Mouse (Mus musculus) lung, embryonic 15.5 days (tissue): Measurements from ENCODE around the gene Nfil3. TPM values are rescaled to one million over a fixed set of nuclear protein-coding genes. Genes with fewer than 3 reads are reported as not detected.

Experiments
- ATAC-seq: fragments of 200-750 bp; cut with Nextera tagmentation; 2 replicates; pipeline ENCODE4 v1.8.0; 2017; ENCODE audit warnings: moderate number of reproducible peaks, borderline replicate concordance; ENCODE audit not compliant: low FRiP score, low TSS enrichment; ENCODE audit errors: extremely low read depth
- H3K27ac ChIP-seq: fragments of 300-500 bp; sonication (generic); 2 replicates; pipeline ENCODE4 v1.5.1; 2015; ENCODE audit warnings: moderate library complexity, mild to moderate bottlenecking, inconsistent platforms
- H3K27me3 ChIP-seq: fragments of 300-500 bp; sonication (generic); 2 replicates; pipeline ENCODE4 v1.6.1; 2015; ENCODE audit warnings: inconsistent platforms
- H3K36me3 ChIP-seq: fragments of 300-500 bp; sonication (generic); 2 replicates; pipeline ENCODE4 v1.6.1; 2015; ENCODE audit warnings: inconsistent platforms
- H3K4me1 ChIP-seq: fragments of 300-500 bp; sonication (generic); 2 replicates; pipeline ENCODE4 v1.6.1; 2015; ENCODE audit warnings: inconsistent platforms
- H3K4me2 ChIP-seq: fragments of 300-500 bp; sonication (generic); 2 replicates; pipeline ENCODE4 v1.6.1; 2015; ENCODE audit warnings: inconsistent platforms, mild to moderate bottlenecking, moderate library complexity
- H3K4me3 ChIP-seq: fragments of 300-500 bp; sonication (generic); 2 replicates; pipeline ENCODE4 v1.5.1; 2015; ENCODE audit warnings: mild to moderate bottlenecking, inconsistent platforms
- H3K9ac ChIP-seq: fragments of 300-500 bp; sonication (generic); 2 replicates; pipeline ENCODE4 v1.6.1; 2015; ENCODE audit warnings: inconsistent platforms
- H3K9me3 ChIP-seq: fragments of 300-500 bp; sonication (generic); 2 replicates; pipeline ENCODE4 v1.6.1; 2016; ENCODE audit warnings: inconsistent platforms
- WGBS: fragments of 180-500 bp; shearing (Covaris S2); methylation state at CpG from one replicate; pipeline ENCODE4 v1.1.7; 2015; 5-methylcytosine and 5-hydroxymethylcytosine counted together
- polyA plus RNA-seq: library from polyadenylated mRNA; unstranded; fragments of >200 nt; fragmentation: Nextera tagmentation; extraction: Ambion mirVana; gene quantifications from 2 replicates; pipeline ENCODE4 v1.2.1, GENCODE M21; 2015

Gene Nfil3
- polyA plus RNA-seq, 1 experiment from 2014 or later: 21.8 TPM

- WGBS: 81% methylated on average over 3 of the region's 3 CpGs
- no peak for ATAC-seq
- Histone ChIP-seq H3K4me3 (no peak overlapping the region), H3K27ac (no peak overlapping the region), H3K36me3 (peaks cover 11% of the 10 kb centered on the region), H3K9me3 (no peaks in the 10 kb centered on the region), H3K9ac (no peak overlapping the region), H3K4me1 (peaks cover 19% of the 10 kb centered on the region), H3K4me2 (no peak overlapping the region), H3K27me3 (no peaks in the 10 kb centered on the region)
These were observed 8.2 kb downstream of the Nfil3 start for GRCm38 (mm10) chr13:52972626-52973025.

- Histone ChIP-seq H3K36me3 (peaks cover 26% of the 10 kb centered on the region), H3K4me2 (no peak overlapping the region), H3K4me1 (0 out of 2 replicates have a peak, but pooled peaks cover 5% of the 10 kb centered on the region), H3K9me3 (no peaks in the 10 kb centered on the region), H3K27me3 (no peaks in the 10 kb centered on the region), H3K4me3 (no peak overlapping the region), H3K27ac (no peak overlapping the region), H3K9ac (no peak overlapping the region)
- 80% methylated on average over 6 of the region's 6 CpGs for WGBS
- no peak for ATAC-seq
These were observed 10.0 kb downstream of the Nfil3 start for GRCm38 (mm10) chr13:52970876-52971275.

DNA sequence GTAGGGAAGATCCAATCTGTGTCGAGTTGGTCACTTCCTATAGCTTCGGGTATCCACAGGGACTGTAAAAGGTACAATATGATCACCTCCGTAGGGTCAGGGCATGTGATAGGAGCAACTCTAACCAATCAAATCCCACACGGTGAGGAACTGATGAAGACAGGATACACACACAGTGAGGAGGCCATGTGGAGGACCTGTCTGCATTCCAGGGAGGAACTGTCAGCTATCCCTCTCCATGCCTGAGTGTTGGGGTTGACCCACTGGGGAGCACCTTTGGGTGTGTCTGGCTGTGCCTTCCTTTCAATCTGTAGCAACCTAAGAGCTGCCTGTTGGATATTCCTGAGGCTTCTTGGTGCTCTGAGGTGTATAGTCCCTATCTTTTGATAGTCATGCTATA lies 18.0 kb downstream of the Nfil3 start:
- no peak overlapping the region for H3K4me2 ChIP-seq
- WGBS: 86% methylated on average over 4 of the region's 4 CpGs
- H3K36me3 ChIP-seq: peaks cover 25% of the 10 kb centered on the region
- H3K9me3 ChIP-seq: no peaks in the 10 kb centered on the region
- no peak overlapping the region for H3K9ac ChIP-seq
- ATAC-seq: no peak
- H3K27ac ChIP-seq: no peak overlapping the region
- H3K4me3 ChIP-seq: no peak overlapping the region
- no peaks in the 10 kb centered on the region for H3K27me3 ChIP-seq
- no peaks in the 10 kb centered on the region for H3K4me1 ChIP-seq

GRCm38 (mm10) chr13:52962361-52962760 lies 18.5 kb downstream of the Nfil3 start:
- Histone ChIP-seq H3K27ac (no peak overlapping the region), H3K36me3 (peaks cover 20% of the 10 kb centered on the region), H3K4me3 (no peak overlapping the region), H3K27me3 (no peaks in the 10 kb centered on the region), H3K9ac (no peak overlapping the region), H3K4me2 (no peak overlapping the region), H3K4me1 (no peaks in the 10 kb centered on the region), H3K9me3 (no peaks in the 10 kb centered on the region)
- WGBS: 83% methylated on average over 6 of the region's 6 CpGs
- no peak for ATAC-seq

- H3K36me3 ChIP-seq: no peaks in the 10 kb centered on the region
- WGBS: 85% methylated on average over 6 of the region's 6 CpGs
- H3K27me3 ChIP-seq: no peaks in the 10 kb centered on the region
- no peaks in the 10 kb centered on the region for H3K9me3 ChIP-seq
- H3K9ac ChIP-seq: no peak overlapping the region
- H3K4me3 ChIP-seq: no peak overlapping the region
- H3K27ac ChIP-seq: no peak overlapping the region
- no peak overlapping the region for H3K4me2 ChIP-seq
- no peak for ATAC-seq
- H3K4me1 ChIP-seq: no peaks in the 10 kb centered on the region
These were observed 26.9 kb downstream of the Nfil3 start for GRCm38 (mm10) chr13:52953779-52954553.

- WGBS: 85% methylated on average over 3 of the region's 3 CpGs
- no peaks in the 10 kb centered on the region for H3K36me3 ChIP-seq
These were observed 31.7 kb downstream of the Nfil3 start for GRCm38 (mm10) chr13:52949211-52949610.

GRCm38 (mm10) chr13:52947545-52947944 lies 33.3 kb downstream of the Nfil3 start:
- no peak overlapping the region for H3K9ac ChIP-seq
- no peak overlapping the region for H3K4me2 ChIP-seq
- no peak overlapping the region for H3K27ac ChIP-seq
- no peaks in the 10 kb centered on the region for H3K36me3 ChIP-seq
- no peak overlapping the region for H3K4me3 ChIP-seq
- no peak for ATAC-seq
- no peaks in the 10 kb centered on the region for H3K9me3 ChIP-seq
- no peaks in the 10 kb centered on the region for H3K27me3 ChIP-seq
- H3K4me1 ChIP-seq: peaks cover 5% of the 10 kb centered on the region; the same call in 1 of the 2 replicates
- 72% methylated on average over 4 of the region's 4 CpGs for WGBS

More at GRCm38 (mm10) chr13:52949211-52949610, 31.7 kb downstream of the Nfil3 start:
- Histone ChIP-seq H3K9me3 (no peaks in the 10 kb centered on the region), H3K27me3 (no peaks in the 10 kb centered on the region), H3K4me1 (peaks cover 5% of the 10 kb centered on the region; the same call in 1 of the 2 replicates), H3K4me2 (no peak overlapping the region), H3K9ac (no peak overlapping the region), H3K4me3 (no peak overlapping the region), H3K27ac (no peak overlapping the region)
- ATAC-seq: no peak

GRCm38 (mm10) chr13:52945769-52946168 lies 35.1 kb downstream of the Nfil3 start:
- H3K4me2 ChIP-seq: no peak overlapping the region
- ATAC-seq: no peak
- no peaks in the 10 kb centered on the region for H3K36me3 ChIP-seq
- H3K4me1 ChIP-seq: peaks cover 5% of the 10 kb centered on the region; the same call in 1 of the 2 replicates
- H3K9ac ChIP-seq: no peak overlapping the region
- no peaks in the 10 kb centered on the region for H3K27me3 ChIP-seq
- H3K4me3 ChIP-seq: no peak overlapping the region
- H3K9me3 ChIP-seq: no peaks in the 10 kb centered on the region
- H3K27ac ChIP-seq: no peak overlapping the region
- 46% methylated on average over 9 of the region's 9 CpGs for whole genome bisulfite sequencing

- H3K36me3 ChIP-seq: no peaks in the 10 kb centered on the region
- no peaks in the 10 kb centered on the region for H3K9me3 ChIP-seq
- no peak overlapping the region for H3K4me3 ChIP-seq
- H3K4me2 ChIP-seq: no peak overlapping the region
- no peak for ATAC-seq
- no peaks in the 10 kb centered on the region for H3K27me3 ChIP-seq
- H3K9ac ChIP-seq: no peak overlapping the region
- 28% methylated on average over 4 of the region's 4 CpGs for WGBS
- H3K4me1 ChIP-seq: peaks cover 5% of the 10 kb centered on the region; the same call in 1 of the 2 replicates
- no peak overlapping the region for H3K27ac ChIP-seq
These were observed 36.8 kb downstream of the Nfil3 start for GRCm38 (mm10) chr13:52944116-52944515.

GRCm38 (mm10) chr13:52942876-52943388 lies 37.9 kb downstream of the Nfil3 start:
- no peaks in the 10 kb centered on the region for H3K36me3 ChIP-seq
- no peak for ATAC-seq
- H3K4me2 ChIP-seq: no peak overlapping the region
- H3K4me3 ChIP-seq: no peak overlapping the region
- H3K27ac ChIP-seq: no peak overlapping the region
- 74% methylated on average over 1 of the region's 1 CpGs for WGBS
- no peak overlapping the region for H3K9ac ChIP-seq
- H3K9me3 ChIP-seq: no peaks in the 10 kb centered on the region
- H3K4me1 ChIP-seq: peaks cover 5% of the 10 kb centered on the region; the same call in 1 of the 2 replicates
- no peaks in the 10 kb centered on the region for H3K27me3 ChIP-seq

DNA sequence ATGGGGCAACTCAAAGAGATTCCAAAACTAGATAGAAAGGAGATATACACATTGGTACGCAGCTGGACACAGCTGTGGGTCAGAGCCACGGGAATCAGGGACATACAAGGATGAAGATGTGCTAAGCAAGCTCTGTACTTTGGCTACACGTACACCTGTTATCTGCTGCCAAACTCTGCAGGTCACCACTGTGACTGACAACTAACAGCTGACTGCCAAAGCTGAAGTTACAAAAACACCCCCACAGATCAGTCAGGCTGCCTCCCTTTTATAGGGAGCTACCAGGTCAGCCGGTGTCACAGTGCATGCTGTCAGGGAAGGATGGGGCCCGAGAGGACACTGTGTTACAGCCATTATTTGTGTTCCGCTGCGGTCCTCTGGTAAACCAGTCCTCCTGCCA lies 39.9 kb downstream of the Nfil3 start:
- Histone ChIP-seq H3K4me2 (no peak overlapping the region), H3K36me3 (no peaks in the 10 kb centered on the region), H3K9me3 (no peaks in the 10 kb centered on the region), H3K27me3 (no peaks in the 10 kb centered on the region), H3K27ac (no peak overlapping the region), H3K4me1 (peaks cover 3% of the 10 kb centered on the region; the same call in 1 of the 2 replicates), H3K4me3 (no peak overlapping the region), H3K9ac (no peak overlapping the region)
- ATAC-seq: no peak
- 68% methylated on average over 7 of the region's 7 CpGs for WGBS

GRCm38 (mm10) chr13:52930582-52930981 lies 50.3 kb downstream of the Nfil3 start:
- no peak for ATAC-seq
- WGBS: 47% methylated on average over 10 of the region's 10 CpGs
- H3K9me3 ChIP-seq: no peaks in the 10 kb centered on the region
- no peaks in the 10 kb centered on the region for H3K36me3 ChIP-seq
- no peak overlapping the region for H3K4me2 ChIP-seq
- H3K27ac ChIP-seq: no peak overlapping the region
- no peak overlapping the region for H3K4me3 ChIP-seq
- H3K4me1 ChIP-seq: peaks cover 10% of the 10 kb centered on the region
- H3K27me3 ChIP-seq: no peaks in the 10 kb centered on the region
- no peak overlapping the region for H3K9ac ChIP-seq
